Mouse (Mus musculus): ENCODE results near the gene Rabl2. TPM values are rescaled to one million over a fixed set of nuclear protein-coding genes. Genes with fewer than 3 reads are reported as not detected.

The Rabl2 gene
- polyA plus RNA-seq, 1 experiment: 3.1 TPM

DNA sequence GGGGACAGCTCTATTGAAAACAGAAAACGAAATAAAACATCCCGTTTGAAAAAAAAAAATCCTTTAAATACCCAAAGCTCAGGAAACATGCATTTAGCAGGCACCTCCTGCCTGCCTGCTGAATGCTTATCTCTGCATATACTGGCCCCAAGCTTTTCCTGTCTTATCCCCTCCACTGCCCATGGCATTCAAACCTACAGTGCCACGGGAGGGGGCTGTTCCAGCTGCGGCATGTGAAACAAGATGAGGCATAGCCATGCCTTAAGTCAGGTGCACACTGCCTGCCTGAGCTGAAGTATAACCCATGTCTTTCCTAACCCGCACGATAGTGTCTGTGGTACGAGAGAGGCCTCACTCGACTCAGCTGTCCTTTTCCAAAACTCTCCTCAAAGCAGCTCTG is 19.6 kb downstream of the Rabl2 start:
- Histone ChIP-seq H3K36me3 (ENCODE audit: control insufficient read depth, insufficient read depth, low read length) (no peaks in the 10 kb centered on the region), H3K27ac (ENCODE audit: insufficient read depth, low read length) (no peak overlapping the region), H3K27me3 (ENCODE audit: control insufficient read depth, insufficient read depth, low read length) (no peaks in the 10 kb centered on the region), H3K4me1 (ENCODE audit: control insufficient read depth, insufficient read depth, insufficient read length) (no peaks in the 10 kb centered on the region), H3K4me3 (ENCODE audit: extremely low read depth, insufficient read depth, insufficient read length) (no peak overlapping the region)
- DNase-seq (ENCODE audit: low read depth in 1 of 2, low spot score in 2 of 2): no peak
- TF ChIP-seq CTCF (IDR thresholded peaks at IDR 0.05; ENCODE audit: extremely low read depth, insufficient read depth, insufficient read length, insufficient replicate concordance): no peak
- TF ChIP-seq POLR2A (IDR thresholded peaks at IDR 0.05; ENCODE audit: low read depth, low read length): no peak
- 26% methylated on average over 8 of the region's 8 CpGs for WGBS

DNA sequence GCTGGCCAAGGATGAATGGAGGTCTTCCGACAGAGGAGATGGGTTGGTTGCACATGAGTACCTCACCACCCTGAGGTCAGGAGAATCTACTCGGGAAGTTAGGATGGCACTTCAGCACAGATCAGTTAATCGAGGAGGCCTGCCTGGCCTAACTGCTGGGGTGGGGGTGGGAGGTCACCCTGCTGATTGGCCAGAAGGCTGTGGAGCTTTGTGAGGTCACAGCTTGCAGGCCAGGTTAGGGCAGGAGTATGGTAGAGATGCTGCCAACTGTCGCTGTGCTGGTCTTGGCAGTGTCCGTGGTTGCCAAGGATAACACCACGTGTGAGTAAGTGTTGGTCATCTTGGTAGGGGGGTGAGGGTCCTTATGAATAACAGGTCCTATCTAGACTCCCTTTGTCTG is 23.6 kb downstream of the Rabl2 start, which contains the start of gene Acr:
Acr (plus strand) TSS at position 213 of the 400 bp plus-strand sequence.
- DNase-seq (ENCODE audit: low read depth in 1 of 2, low spot score in 2 of 2): no peak
- WGBS: 91% methylated on average over 6 of the region's 6 CpGs
- Histone ChIP-seq H3K4me3 (ENCODE audit: extremely low read depth, insufficient read depth, insufficient read length) (no peak within 1 kb of the TSS), H3K36me3 (ENCODE audit: control insufficient read depth, insufficient read depth, low read length) (no peaks in the 10 kb centered on the region), H3K27ac (ENCODE audit: insufficient read depth, low read length) (no peak within 1 kb of the TSS), H3K4me1 (ENCODE audit: control insufficient read depth, insufficient read depth, insufficient read length) (no peaks in the 10 kb centered on the region), H3K27me3 (ENCODE audit: control insufficient read depth, insufficient read depth, low read length) (no peaks in the 10 kb centered on the region)
- TF ChIP-seq POLR2A (IDR thresholded peaks at IDR 0.05; ENCODE audit: low read depth, low read length) (no peak), CTCF (IDR thresholded peaks at IDR 0.05; ENCODE audit: extremely low read depth, insufficient read depth, insufficient read length, insufficient replicate concordance) (no peak)

DNA sequence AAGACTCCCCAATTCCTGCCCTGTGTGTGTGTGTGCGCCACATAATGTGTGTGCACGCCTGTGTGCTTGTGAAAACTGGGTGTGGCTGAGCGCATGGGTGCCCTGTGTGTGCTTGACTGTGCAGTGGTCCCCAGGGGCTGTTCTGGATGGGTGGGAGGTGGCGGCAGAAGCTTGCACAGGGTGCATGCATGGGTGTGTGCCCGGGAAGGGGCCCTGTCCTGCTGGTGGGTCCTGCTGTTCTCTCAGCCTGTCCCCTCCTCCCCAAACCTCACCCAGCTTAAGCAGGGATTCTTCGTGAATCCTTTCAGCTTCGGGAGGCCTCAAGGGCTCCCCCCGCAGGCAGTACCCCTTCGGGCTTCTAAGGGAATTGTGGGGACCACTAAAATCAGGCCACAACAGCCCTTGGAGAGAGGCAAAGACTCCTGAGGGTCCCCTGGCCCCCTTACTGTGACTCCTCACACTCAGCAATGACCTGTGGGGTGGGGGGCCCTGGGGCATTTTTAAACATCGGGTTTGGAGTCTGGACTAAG is 32.5 kb downstream of the Rabl2 start:
- no peaks in the 10 kb centered on the region for H3K36me3 ChIP-seq (ENCODE audit: control insufficient read depth, insufficient read depth, low read length)
- TF ChIP-seq CTCF (IDR thresholded peaks at IDR 0.05; ENCODE audit: extremely low read depth, insufficient read depth, insufficient read length, insufficient replicate concordance): no peak
- no peak for TF ChIP-seq POLR2A (IDR thresholded peaks at IDR 0.05; ENCODE audit: low read depth, low read length)
- 85% methylated on average over 10 of the region's 10 CpGs for WGBS
- no peak overlapping the region for H3K27ac ChIP-seq (ENCODE audit: insufficient read depth, low read length)
- no peaks in the 10 kb centered on the region; the same call in 1 of the 2 replicates for H3K4me1 ChIP-seq (ENCODE audit: control insufficient read depth, insufficient read depth, insufficient read length)
- no peak overlapping the region for H3K4me3 ChIP-seq (ENCODE audit: extremely low read depth, insufficient read depth, insufficient read length)
- H3K27me3 ChIP-seq (ENCODE audit: control insufficient read depth, insufficient read depth, low read length): no peaks in the 10 kb centered on the region
- DNase-seq (ENCODE audit: low read depth in 1 of 2, low spot score in 2 of 2): no peak

DNA sequence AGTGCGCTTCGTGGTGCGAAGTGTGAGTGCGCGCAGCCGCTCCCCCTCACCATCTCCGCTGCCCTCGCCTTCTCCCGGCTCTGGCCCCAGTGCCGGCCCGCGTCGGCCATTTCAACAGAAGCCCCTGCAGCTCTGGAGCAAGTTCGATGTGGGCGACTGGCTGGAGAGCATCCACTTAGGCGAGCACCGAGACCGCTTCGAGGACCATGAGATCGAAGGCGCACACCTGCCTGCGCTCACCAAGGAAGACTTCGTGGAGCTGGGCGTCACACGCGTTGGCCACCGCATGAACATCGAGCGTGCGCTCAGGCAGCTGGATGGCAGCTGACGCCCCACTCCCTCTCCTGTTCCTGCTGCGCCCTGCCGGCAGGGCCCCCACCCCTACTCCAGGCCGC is 33.7 kb downstream of the Rabl2 start:
- TF ChIP-seq CTCF (IDR thresholded peaks at IDR 0.05; ENCODE audit: extremely low read depth, insufficient read depth, insufficient read length, insufficient replicate concordance) (no peak), POLR2A (IDR thresholded peaks at IDR 0.05; ENCODE audit: low read depth, low read length) (no peak)
- H3K36me3 ChIP-seq (ENCODE audit: control insufficient read depth, insufficient read depth, low read length): no peaks in the 10 kb centered on the region
- no peaks in the 10 kb centered on the region for H3K27me3 ChIP-seq (ENCODE audit: control insufficient read depth, insufficient read depth, low read length)
- H3K4me3 ChIP-seq (ENCODE audit: extremely low read depth, insufficient read depth, insufficient read length): no peak overlapping the region
- no peaks in the 10 kb centered on the region; the same call in 1 of the 2 replicates for H3K4me1 ChIP-seq (ENCODE audit: control insufficient read depth, insufficient read depth, insufficient read length)
- WGBS: 91% methylated on average over 34 of the region's 34 CpGs
- no peak for DNase-seq (ENCODE audit: low read depth in 1 of 2, low spot score in 2 of 2)
- H3K27ac ChIP-seq (ENCODE audit: insufficient read depth, low read length): no peak overlapping the region

DNA sequence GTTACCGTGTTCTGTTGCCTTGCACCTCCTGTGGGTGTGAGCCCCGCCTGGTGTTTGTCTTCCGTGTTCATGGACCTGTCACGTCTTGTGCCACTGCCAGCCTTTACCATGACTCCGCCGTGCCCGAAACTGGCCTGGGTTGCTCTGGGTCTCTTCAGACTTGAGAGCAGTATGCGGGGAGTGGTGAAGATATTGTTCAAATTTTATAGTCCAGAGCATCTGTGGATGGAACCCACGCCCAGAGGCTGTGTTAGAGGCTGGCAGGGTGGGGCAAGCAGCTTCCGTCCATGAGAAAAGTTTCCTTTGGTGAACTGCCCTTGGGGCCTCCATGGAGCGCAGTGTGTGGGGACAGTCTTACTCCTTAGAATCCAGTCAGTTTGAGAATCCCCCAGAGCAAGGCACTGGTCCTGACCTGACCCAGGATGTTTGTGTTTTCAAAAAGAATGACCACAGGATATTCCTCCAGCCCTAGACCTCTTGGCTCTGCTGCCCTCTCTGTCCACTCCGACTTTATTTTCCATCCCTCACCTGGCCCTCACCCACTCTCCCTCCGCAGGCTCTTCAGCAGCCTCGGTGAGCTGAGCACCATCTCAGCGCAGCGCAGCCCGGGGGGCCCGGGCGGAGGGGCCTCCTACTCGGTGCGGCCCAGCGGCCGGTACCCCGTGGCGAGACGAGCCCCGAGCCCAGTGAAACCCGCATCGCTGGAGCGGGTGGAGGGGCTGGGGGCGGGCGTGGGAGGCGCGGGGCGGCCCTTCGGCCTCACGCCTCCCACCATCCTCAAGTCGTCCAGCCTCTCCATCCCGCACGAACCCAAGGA is 34.3 kb downstream of the Rabl2 start:
- no peaks in the 10 kb centered on the region; the same call in 1 of the 2 replicates for H3K4me1 ChIP-seq (ENCODE audit: control insufficient read depth, insufficient read depth, insufficient read length)
- no peaks in the 10 kb centered on the region for H3K36me3 ChIP-seq (ENCODE audit: control insufficient read depth, insufficient read depth, low read length)
- no peaks in the 10 kb centered on the region for H3K27me3 ChIP-seq (ENCODE audit: control insufficient read depth, insufficient read depth, low read length)
- WGBS: 93% methylated on average over 38 of the region's 40 CpGs
- TF ChIP-seq POLR2A (IDR thresholded peaks at IDR 0.05; ENCODE audit: low read depth, low read length) (no peak), CTCF (IDR thresholded peaks at IDR 0.05; ENCODE audit: extremely low read depth, insufficient read depth, insufficient read length, insufficient replicate concordance) (no peak)
- H3K4me3 ChIP-seq (ENCODE audit: extremely low read depth, insufficient read depth, insufficient read length): no peak overlapping the region
- DNase-seq (ENCODE audit: low read depth in 1 of 2, low spot score in 2 of 2): no peak
- H3K27ac ChIP-seq (ENCODE audit: insufficient read depth, low read length): no peak overlapping the region

DNA sequence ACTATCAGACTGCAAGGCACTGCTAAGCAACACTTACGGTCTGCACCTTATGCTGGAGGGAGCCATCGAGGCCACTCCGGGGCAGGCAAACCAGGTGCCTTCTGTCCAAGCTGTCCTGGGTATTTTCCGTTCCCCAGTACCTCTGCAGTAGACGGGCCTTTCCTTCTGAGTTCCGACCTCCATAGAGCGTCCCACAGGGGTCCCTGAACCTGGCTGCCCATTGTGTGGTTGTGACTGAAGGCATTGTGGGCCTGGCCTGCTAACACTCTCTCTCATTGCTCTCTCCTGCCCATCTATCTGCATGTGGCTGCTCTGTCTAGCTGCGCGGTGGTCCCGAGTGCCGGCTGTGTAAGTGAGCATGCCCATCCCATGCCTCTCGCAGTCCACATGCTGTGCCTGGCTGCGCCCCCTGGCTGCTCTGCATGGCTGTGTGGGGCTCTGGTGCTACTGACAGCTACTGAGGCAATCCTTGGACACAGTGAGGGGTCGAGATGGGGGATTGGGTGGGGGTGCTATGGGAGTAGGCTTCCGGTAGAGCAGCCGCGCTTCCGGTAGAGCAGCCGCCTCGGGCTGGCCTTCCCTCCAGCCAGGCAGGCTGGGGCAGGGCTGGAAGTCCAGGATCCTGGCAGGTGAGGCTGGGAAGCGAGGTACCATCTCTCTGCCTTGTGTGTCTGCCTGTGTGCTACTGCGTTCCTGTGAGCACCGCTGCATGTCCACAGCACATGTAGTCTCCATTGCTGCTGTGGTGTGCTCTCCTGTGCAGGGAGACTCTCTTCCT is 35.1 kb downstream of the Rabl2 start:
- Histone ChIP-seq H3K27ac (ENCODE audit: insufficient read depth, low read length) (no peak overlapping the region), H3K36me3 (ENCODE audit: control insufficient read depth, insufficient read depth, low read length) (no peaks in the 10 kb centered on the region), H3K4me3 (ENCODE audit: extremely low read depth, insufficient read depth, insufficient read length) (no peak overlapping the region), H3K4me1 (ENCODE audit: control insufficient read depth, insufficient read depth, insufficient read length) (no peaks in the 10 kb centered on the region; the same call in 1 of the 2 replicates), H3K27me3 (ENCODE audit: control insufficient read depth, insufficient read depth, low read length) (no peaks in the 10 kb centered on the region)
- no peak for TF ChIP-seq POLR2A (IDR thresholded peaks at IDR 0.05; ENCODE audit: low read depth, low read length)
- TF ChIP-seq CTCF (IDR thresholded peaks at IDR 0.05; ENCODE audit: extremely low read depth, insufficient read depth, insufficient read length, insufficient replicate concordance): no peak
- no peak for DNase-seq (ENCODE audit: low read depth in 1 of 2, low spot score in 2 of 2)
- WGBS: 91% methylated on average over 23 of the region's 23 CpGs
